Comparison of ENCODE assay signal across 10 mouse cellular contexts in the genomic region with DNA sequence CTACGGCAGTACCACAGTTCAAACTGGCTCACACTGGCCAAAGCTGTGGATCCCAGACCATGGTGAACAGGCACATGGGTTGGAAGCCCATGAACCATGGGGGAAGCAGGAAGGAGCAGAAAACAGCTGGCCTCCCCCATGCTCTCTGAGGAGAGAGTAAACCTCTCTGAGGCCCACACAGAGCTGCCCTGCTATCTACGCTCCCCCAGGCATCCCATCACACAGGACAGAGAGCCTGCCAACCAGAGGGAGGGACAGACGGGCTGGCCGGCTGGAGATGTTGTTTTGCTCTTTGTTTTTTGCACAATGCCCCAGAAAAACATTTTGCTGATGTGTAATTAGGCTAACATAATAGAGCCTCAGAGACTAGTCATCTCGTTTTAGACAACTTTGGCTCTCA.
DNase-seq lines count a peak whose midpoint lies in the region; ATAC-seq and TF ChIP-seq lines count a peak whose summit lies in the region.
"Had no signal": no experiment of that assay in that cellular context is flagged by ENCODE, and none has a peak within 500 bp of the region (broad histone marks: within the 10 kb centered on the region; RNA-seq: fewer than 3 reads in every experiment).

No protein-coding gene starts in this region.

- DNase-seq in gastrocnemius, adult 2 months, result peak; percentile 27
- no peak for DNase-seq in gastrocnemius, postnatal 36 days
- DNase-seq in liver, postnatal 0 days, result peak; percentile 67
- no peak for DNase-seq in lung, adult 18-20 months
- no peak for DNase-seq in lung, postnatal 36 days
- DNase-seq in ovary, postnatal 36 days (ENCODE audit: low spot score), result no peak

- peak overlapping the region; percentile 67 for H3K27ac ChIP-seq in gastrocnemius, adult 2 months
- H3K27ac ChIP-seq in bone marrow, adult 2 months (ENCODE audit: control insufficient read depth, insufficient read depth, low read depth, low read length, poor library complexity), result peak overlapping the region; percentile 62
- H3K27ac ChIP-seq in forebrain, embryonic 16.5 days (ENCODE audit: low read length), result peak overlapping the region; percentile 34; the same call in 1 of the 2 replicates
- peak overlapping the region; percentile 99 for H3K27ac ChIP-seq in liver, postnatal 0 days (ENCODE audit: low read depth)

- H3K4me3 ChIP-seq in gastrocnemius, adult 2 months, result no peak overlapping the region
- no peak overlapping the region for H3K4me3 ChIP-seq in bone marrow, adult 2 months (replicated peaks; ENCODE audit: control insufficient read depth, low read depth, low read length)
- H3K4me3 ChIP-seq in forebrain, embryonic 16.5 days (replicated peaks; ENCODE audit: low read length), result no peak overlapping the region
- H3K4me3 ChIP-seq in liver, postnatal 0 days (ENCODE audit: low read depth, low read length), result no peak overlapping the region
- H3K4me3 ChIP-seq: left cerebral cortex, adult 2 months had no signal

- intact Hi-C loops in gastrocnemius, adult 2 months (cut with DNase I), result no loop called here
- intact Hi-C loops in gastrocnemius, postnatal 36 days (cut with DNase I), result no loop called here

- peak; percentile 91 for TF ChIP-seq EP300 in liver, postnatal 0 days (IDR thresholded peaks at IDR 0.05; ENCODE audit: low read depth)

- no peak for TF ChIP-seq CTCF in gastrocnemius, adult 2 months (IDR thresholded peaks at IDR 0.05)
- no peak for TF ChIP-seq CTCF in bone marrow, adult 2 months (IDR thresholded peaks at IDR 0.05; ENCODE audit: control insufficient read depth, insufficient read depth, low read length)
- TF ChIP-seq CTCF in liver, postnatal 0 days (IDR thresholded peaks at IDR 0.05; ENCODE audit: low read depth), result no peak

- 72% methylated on average over 5 of the region's 5 CpGs for WGBS in bone marrow, adult 2 months
- WGBS in forebrain, embryonic 16.5 days, result 37% methylated on average over 5 of the region's 5 CpGs
- 55% methylated on average over 5 of the region's 5 CpGs for WGBS in liver, postnatal 0 days (ENCODE audit: insufficient replicate concordance)

- no peak overlapping the region for H3K9ac ChIP-seq in forebrain, embryonic 16.5 days (replicated peaks; ENCODE audit: low read depth, low read length)
- 0 out of 2 replicates have a peak overlapping the region, but pooled peaks have one; percentile 28 for H3K9ac ChIP-seq in liver, postnatal 0 days (replicated peaks)

- no peaks in the 10 kb centered on the region for H3K9me3 ChIP-seq in forebrain, embryonic 16.5 days (ENCODE audit: control insufficient read depth, low read length)
- no peaks in the 10 kb centered on the region for H3K9me3 ChIP-seq in liver, postnatal 0 days (ENCODE audit: low read length)

- H3K27me3 ChIP-seq in forebrain, embryonic 16.5 days (replicated peaks; ENCODE audit: control insufficient read depth, insufficient read depth, low read length), result no peaks in the 10 kb centered on the region
- no peaks in the 10 kb centered on the region for H3K27me3 ChIP-seq in liver, postnatal 0 days (ENCODE audit: insufficient read depth, low read length)
- H3K27me3 ChIP-seq: CH12.LX had no signal

- peaks cover 4% of the 10 kb centered on the region for H3K4me1 ChIP-seq in bone marrow, adult 2 months (ENCODE audit: control insufficient read depth, insufficient read depth, low read length)
- peaks cover 33% of the 10 kb centered on the region for H3K4me1 ChIP-seq in forebrain, embryonic 16.5 days (replicated peaks; ENCODE audit: control insufficient read depth, insufficient read depth, low read length)
- H3K4me1 ChIP-seq in liver, postnatal 0 days (ENCODE audit: insufficient read depth), result peaks cover 32% of the 10 kb centered on the region

- H3K36me3 ChIP-seq in forebrain, embryonic 16.5 days (ENCODE audit: control insufficient read depth, insufficient read depth), result no peaks in the 10 kb centered on the region
- no peaks in the 10 kb centered on the region for H3K36me3 ChIP-seq in liver, postnatal 0 days (replicated peaks; ENCODE audit: insufficient read depth, low read length)

- peak; percentile 44 for TF ChIP-seq POLR2A in bone marrow, adult 2 months (IDR thresholded peaks at IDR 0.05; ENCODE audit: borderline replicate concordance, control insufficient read depth, low read depth, low read length)

- ATAC-seq in forebrain, embryonic 16.5 days, result peak; percentile 56
- ATAC-seq in liver, postnatal 0 days, result peak; percentile 58

- H3K4me2 ChIP-seq in forebrain, embryonic 16.5 days (ENCODE audit: low read length), result no peak overlapping the region
- peak overlapping the region; percentile 61; the same call in 1 of the 2 replicates for H3K4me2 ChIP-seq in liver, postnatal 0 days (ENCODE audit: low read depth, low read length)

Comparison
In these comparisons a context has a peak if more than half of its experiments do, and no peak if none do; other contexts are left out.
1. DNase-seq: peak in gastrocnemius, adult 2 months (single experiment) and liver, postnatal 0 days (single experiment); none in gastrocnemius, postnatal 36 days (0 of 2), lung, adult 18-20 months (0 of 2), lung, postnatal 36 days (single experiment) and ovary, postnatal 36 days (single experiment).
2. H3K27ac ChIP-seq: peak in every context shown above with its lines; median percentile 99 in liver, postnatal 0 days; 67 in gastrocnemius, adult 2 months; 62 in bone marrow, adult 2 months; 34 in forebrain, embryonic 16.5 days.